Mouse (Mus musculus) left cerebral cortex, adult 9 months (tissue): ENCODE measurements around the gene Tbc1d21.

Experiments
- DNase-seq, 2 experiments: peaks; one replicate each; pipeline ENCODE4 v3.0.0; 2022; ENCODE audit warnings: low spot score in 2 of 2

Tbc1d21 gene

DNA sequence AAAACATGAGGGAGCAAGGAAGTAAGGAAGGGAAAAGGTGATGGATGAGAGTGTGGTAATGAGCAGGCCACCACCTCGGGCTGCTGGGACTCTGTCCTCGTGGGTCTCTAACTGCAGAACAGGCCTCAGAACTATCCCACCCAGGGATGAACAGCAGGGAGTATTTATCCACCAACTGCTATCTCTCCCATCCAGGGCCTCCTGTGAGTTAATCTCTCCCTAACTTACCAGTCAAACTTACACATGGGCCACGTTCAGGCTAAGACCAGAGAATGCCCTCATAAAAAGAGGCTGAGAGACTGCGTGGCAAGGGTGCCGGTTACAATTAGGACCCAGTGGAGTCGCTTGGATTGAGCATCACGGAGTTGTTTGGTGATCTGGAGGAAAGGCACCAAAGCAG lies 24.3 kb downstream of the Tbc1d21 start:
- DNase-seq, result no peak

DNA sequence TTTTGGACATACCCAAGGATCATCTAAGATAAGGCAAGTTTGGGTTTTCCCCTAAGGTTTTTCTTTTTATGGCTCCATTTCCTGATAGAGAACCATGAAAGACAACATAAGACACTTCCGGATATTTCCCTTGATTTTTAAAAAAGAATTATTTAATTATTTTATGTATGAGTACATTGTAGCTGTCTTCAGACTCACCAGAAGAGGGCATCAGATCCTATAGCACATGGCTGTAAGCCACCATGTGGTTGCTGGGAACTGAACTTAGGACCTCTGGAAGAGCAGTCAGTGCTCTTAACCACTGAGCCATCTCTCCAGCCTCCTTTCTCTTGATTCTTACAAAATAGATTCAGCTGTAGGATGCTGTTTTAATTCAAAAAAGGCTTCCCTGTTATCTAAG lies 28.5 kb downstream of the Tbc1d21 start:
- no peak for DNase-seq

DNA sequence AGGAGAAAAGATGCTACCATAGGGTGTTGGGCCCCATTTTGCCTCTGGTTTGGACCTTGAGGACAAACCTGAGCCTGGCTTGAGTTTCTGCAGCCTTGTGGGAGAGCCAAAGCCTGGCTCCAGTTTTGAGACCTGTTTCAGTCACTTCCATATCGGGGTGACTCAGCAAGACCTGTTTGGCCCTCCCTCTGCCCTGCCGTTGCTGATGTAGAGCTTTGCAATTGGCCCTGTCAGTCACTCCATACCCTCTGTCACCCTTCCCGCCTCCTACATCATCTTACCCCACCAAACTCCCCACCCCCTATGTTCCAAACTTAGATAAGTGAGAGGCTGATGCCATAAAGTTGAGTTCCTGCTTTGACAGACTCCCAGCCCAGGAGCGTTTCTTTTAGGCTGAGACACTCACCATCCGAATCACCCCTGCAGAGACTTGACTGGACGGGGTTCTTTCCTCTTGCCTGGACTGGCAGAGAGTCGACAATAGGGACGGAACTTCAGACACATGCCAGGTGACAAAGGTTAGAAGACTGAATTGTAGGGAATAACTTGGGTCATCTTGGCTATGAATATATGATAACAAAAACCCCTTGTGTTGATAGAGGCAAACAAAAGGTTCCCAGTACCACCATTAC lies 33.5 kb downstream of the Tbc1d21 start:
- DNase-seq, result no peak

DNA sequence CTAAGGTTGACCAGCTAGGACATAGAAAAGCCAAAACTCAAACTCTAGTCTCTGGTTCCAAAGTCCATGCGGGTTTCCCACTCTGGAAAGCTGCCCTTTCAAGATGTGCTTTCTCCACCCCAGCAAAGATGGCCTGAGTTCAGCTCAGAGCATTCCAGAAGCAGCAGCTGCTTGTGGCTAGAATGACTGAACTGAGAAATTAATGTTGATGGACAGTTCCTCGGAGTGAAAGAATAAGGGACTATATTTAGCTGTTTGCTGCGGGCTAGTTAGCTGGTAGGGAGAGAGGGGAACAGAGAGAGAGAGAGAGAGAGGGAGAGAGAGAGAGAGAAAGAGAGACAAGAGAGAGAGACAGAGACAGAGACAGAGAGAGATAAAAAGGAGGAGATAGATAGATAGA lies 39.0 kb downstream of the Tbc1d21 start:
- no peak for DNase-seq

DNA sequence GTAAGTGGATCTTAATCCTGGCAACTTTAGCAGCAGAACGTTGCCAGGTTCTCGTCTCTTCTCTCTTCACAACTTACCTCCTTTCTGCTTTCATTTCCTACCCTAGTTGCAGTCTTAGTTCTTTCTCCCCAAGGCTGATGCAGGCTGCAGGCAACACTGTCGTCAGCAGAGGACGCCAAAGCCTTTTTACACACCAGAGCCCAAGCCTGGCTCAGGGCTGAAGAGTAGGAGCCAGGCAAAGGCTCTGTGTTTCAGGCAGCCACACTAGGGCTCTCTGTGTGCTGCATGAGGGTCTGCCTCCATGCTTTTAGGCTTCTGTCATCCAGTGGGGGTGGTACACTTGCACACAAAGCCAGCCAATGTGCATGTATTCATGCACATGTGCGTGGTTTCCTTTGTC lies 40.0 kb downstream of the Tbc1d21 start:
- DNase-seq, result peak in 1 of 2 experiments; percentile 76

DNA sequence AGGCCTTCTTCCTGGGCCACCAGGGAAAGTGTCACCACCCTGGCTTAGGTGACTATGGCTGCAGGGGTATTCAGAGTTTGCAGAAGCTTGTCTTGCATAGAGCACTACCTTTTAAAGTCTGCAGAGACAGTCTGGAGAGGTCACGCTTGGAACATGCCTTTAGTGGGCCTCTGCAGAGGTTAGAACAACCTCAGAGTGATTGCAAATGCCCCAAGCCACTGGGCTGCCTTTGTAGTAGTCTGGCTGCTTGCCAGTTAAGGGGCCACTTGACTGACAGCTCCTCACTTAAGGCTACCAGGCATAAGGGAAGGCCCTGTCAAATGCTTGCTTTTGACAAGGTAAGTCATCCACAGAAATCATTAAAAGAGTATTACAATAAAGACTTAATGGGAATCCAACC lies 42.9 kb downstream of the Tbc1d21 start:
- DNase-seq, result no peak

DNA sequence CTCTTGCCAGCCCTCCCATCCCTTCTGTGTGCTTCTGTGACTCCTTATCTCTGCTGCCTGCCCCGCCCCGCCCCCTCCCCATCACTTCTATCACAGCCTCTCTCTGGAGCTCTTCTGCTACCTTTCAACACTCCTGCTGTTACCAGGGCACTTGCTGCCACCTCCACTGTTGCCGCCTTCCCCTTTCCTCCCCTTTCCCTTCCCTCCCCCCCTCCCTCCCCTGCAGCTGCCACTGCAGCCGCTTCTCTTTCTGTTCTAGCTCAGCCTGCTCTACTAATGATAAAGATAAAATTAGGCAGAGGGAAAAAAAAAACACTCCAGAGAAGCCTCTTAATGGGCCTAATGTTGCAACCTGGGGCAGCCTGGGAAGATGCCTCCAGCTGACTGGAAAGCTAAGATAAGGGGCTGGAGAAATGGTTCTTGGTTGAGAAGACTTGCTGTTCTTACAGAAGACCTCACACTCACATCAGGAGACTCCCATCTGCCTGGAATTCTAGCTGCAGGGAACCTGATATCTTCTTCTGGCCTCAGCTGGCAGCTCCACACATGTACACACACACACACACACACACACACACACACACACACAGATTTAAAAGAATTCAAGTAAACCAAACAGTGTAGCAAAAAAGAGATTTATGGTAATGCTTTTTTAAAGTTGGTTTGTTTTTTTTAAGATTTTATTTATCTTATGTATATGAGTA lies 43.6 kb downstream of the Tbc1d21 start:
- DNase-seq, result no peak

DNA sequence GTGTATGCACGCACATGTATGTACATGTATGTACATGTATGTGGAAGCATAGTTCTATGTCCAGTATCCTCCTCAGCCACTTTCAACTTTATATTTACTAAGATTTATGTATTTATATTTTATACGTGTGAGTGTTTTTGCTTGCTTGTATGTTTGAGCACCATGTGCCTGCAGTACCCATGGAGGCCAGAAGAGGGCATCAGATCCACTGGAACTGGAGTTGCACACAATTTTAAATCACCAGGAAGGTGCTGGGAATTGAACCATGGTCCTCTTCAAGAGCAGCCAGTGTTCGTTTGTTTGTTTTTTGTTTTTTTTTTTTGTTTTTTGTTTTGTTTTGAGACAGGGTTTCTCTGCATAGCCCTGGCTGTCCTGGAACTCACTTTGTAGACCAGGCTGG lies 48.6 kb downstream of the Tbc1d21 start:
- DNase-seq, result no peak

DNA sequence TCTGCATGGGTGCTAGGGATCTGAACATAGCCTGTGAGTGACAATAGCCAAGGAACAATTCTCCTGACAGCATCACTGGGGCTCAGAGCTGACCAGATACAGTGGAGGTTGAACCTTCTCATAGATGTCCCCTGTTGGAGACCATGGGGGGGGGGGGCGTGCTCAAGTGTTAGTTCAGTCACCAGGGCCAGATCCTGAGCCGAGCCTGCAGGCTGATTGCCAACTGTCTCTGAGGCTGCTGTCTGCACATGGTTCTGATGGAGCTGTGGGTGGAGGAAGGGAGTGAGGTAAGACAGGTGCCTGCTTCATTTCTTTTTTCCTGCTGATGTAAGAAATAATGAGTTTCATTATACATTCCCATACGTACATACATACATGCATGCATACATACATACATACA lies 51.9 kb downstream of the Tbc1d21 start:
- no peak for DNase-seq

DNA sequence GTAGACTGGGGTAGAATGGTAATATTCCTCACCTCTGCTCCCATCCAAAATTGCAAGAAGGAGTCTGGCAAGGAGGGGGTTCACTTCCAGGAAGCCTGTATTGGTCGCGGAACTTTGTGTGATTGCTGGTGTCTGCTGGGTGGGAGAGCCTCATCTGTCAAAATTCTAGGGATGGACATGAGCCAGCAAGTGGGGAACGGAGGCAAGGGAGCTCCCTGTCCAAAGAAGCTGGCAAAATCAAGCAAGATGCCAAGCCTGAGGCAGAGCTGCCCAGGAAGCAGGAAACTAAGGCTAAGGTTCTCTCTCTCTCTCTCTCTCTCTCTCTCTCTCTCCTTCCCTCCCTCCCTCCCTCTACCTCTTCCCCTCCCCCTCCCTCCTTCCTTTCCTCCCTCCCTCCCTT lies 52.9 kb downstream of the Tbc1d21 start:
- DNase-seq, result no peak

DNA sequence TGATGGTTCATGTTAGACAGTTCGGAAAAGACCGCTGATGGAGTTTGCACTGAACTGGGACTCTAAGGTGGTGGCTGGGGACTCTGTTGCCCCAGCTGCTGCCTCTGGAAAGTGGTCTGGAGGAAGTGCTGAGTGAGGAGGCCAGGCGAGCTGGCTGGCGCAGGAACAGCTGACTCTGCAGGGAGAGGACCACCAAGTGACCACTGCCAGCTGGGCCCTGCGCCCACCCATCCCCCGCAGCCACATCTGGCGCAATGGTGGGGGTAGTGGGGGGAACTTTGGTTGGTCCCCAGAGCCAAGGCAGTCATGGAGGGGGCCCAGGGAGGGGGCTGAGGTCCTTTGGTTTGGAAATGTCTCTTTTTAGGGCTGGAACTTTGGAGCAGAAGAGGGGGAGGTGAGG lies 53.5 kb downstream of the Tbc1d21 start:
- no peak for DNase-seq

DNA sequence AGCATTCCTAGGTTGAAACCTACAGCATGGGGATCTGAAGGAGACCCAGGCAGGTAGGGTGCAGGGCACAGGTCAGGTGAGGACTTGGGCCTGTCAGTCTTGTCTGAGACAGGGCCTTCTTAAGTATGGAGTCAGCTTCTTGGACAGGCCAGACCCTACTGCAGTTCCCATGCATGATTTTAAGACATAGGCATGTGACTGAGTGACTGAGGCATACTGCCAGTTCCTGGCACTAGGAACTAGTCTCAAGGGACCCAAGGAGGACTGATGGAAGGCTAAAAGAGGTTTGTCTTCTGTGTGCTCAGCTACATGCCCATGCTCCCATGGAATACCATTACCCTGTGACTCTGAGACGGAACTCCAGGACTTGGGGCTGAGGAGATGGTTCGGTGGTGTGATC lies 54.4 kb downstream of the Tbc1d21 start:
- no peak for DNase-seq

DNA sequence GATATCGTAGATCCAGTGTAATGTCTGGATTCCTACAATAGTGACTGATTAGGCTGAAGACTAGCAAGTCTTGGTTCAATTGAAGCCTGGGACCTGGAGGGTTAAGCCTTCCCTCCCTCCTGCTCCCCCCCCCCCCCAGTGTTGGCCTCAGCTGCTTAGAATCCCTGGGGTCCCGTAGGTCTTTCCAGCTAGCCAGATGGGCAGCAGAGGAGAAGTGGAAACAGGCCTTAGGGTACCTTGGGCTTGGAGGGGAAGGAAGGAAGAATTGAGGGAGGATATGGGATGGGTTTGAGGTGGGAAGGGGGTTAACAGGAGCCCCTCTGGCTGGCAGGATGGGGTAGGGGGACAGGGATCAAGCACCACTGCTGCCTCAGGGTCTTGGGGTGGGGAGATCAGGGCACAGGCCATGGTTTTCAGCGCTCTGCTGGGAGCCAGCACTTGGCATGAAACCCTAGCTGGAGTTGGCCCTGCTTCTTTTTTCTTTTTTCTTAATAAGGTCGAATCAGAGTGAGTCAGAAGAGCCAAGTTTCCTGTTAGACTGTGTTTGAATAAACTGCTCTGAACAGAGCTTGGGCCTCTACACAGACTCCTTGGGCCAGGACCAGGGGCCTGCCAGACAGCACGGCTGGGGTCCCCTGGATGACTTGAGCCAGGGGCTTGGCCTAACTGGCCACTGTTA lies 55.4 kb downstream of the Tbc1d21 start:
- no peak for DNase-seq

DNA sequence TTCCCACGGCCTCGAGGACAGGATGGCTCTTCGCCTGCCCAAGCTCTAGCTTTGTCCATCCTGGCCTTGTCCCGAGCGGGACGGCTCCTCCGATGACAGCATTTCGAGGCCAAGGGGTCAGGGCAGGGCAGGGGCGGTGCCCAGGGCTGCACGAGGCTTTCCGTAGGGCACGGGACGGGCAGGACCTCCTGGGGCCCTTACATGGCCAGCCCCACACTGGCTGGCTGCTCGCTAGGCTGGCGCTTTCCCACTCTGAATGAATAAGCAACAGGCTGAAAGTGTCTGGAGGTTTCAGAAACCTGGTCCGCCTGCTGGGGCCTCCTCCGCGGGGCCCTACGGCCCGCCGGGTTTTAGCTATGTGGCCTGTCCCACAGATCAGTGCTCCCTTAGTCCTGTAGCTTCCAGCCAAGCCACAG lies 57.3 kb downstream of the Tbc1d21 start, which contains the start of gene Loxl1:
Loxl1 (minus strand) TSS at position 243 of the 416 bp plus-strand sequence.
- no peak for DNase-seq

DNA sequence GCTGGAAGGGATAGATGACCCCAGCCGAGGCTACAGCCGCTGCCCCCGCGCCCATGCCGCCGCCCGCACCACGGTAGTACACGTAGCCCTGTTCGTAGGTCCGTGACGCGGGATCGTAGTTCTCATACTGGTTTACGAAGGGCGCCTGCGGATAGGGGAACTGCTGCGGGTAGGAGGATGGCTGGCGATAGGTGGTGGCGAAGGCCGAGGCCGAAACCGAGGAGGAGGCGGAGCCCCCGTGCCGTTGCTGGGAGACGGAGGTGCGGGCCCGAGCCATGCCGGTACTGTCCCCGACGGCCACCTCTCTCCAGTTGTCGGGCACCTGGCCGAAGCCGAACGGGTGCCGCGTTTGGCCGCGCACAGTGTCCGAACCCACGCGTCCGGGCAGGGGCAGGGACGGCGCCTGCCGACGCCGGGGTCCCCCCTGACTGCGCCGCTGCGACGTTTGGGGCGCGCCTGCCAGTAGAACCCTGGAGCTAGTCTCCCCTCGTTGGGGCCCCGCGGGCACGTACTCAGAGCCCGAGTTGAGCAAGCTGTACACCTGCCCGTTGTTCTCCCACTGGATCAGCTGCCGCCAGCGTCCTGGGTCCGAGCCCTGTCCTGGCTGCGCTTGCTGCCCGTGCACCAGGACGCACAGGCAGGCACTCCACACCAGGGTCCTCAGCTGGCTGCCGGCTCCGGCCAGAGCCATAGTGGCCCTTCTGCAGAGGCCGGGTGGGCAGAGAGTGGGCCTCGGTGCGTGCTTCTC lies 57.9 kb downstream of the Tbc1d21 start:
- DNase-seq, result no peak

DNA sequence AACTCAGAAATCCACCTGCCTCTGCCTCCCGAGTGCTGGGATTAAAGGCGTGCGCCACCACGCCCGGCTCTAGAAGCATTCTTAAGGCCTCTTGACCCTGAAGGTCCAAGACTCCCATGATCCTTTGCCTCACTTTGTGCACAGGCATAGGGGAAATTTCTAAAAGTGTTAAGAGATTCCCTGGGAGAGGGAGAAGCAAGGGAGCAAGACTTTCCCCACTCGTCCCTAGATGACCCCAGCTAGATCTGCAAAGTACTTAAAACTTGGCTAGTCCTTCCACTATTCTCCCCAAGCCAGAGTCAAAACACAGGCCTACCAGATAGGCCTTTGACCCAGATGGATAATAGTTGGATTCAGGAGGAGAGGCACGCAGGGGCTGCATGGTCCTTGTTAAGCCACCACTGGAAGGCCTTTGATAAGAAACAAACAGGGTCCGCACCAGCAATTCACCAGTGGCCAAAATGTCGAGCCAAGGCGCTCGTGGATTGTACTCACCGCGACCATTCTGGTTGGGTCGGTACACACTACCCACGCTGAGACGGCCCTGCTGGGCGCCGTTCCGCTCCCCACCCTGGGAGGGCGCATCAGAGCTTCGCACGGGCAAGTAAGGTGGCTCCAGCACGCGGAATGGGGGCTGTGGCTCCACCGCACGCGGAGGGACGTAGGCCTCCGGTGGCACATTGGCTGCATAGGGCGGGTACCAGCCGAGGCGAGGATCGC lies 58.9 kb downstream of the Tbc1d21 start:
- DNase-seq, result no peak

DNA sequence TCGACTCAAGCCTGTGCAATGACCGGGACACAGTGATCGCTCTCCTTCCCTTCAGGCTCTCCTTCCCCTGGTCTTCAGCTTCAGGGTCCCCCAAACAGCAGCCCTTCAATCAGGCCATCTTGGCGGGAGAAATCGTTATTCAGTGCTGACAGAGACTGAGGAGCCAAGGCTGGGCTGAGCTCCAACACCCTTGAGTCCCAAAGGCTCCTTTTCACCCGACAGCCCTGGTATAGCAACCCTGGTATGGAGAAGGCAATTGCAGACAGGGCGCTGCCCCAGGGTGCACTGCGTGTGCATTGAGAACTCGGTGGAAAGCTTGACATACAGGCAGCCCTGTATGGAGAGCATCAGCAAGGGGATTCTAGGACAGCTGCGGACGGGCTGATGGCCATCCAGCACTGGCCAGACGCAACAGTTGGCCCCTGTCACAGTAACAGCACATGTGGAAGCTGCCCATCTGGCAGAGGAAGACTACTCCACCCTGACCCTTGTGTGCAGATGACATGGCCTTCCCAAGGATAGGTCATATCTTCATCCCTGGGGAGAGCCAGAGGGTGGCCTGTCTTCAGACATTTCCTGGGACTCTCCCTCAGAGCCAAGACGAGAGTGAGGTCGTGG lies 60.1 kb downstream of the Tbc1d21 start:
- DNase-seq, result no peak
